Mouse (Mus musculus) heart, postnatal 25 days (tissue): Measurements from ENCODE around the gene Dchs1. TPM values are rescaled to one million over a fixed set of nuclear protein-coding genes. Genes with fewer than 3 reads are reported as not detected.

ENCODE experiments used
- DNase-seq: peaks from one replicate; pipeline ENCODE4 v3.0.0; 2022; ENCODE audit warnings: low spot score
- intact Hi-C: fragments of 180-260 bp; cut with DNase I; formaldehyde crosslinking; loops from one replicate; pipeline ENCODE4 v1.15.1; 2025
- total RNA-seq, 2 experiments: library from RNA; stranded (reverse); gene quantifications; 2 replicates each; pipeline ENCODE4 v1.2.3; 2021

Dchs1 gene
- total RNA-seq, result 10 to 100 TPM in 1 of 2 experiments, 1 to 10 TPM in 1; 9.1 to 10.6 TPM

DNA sequence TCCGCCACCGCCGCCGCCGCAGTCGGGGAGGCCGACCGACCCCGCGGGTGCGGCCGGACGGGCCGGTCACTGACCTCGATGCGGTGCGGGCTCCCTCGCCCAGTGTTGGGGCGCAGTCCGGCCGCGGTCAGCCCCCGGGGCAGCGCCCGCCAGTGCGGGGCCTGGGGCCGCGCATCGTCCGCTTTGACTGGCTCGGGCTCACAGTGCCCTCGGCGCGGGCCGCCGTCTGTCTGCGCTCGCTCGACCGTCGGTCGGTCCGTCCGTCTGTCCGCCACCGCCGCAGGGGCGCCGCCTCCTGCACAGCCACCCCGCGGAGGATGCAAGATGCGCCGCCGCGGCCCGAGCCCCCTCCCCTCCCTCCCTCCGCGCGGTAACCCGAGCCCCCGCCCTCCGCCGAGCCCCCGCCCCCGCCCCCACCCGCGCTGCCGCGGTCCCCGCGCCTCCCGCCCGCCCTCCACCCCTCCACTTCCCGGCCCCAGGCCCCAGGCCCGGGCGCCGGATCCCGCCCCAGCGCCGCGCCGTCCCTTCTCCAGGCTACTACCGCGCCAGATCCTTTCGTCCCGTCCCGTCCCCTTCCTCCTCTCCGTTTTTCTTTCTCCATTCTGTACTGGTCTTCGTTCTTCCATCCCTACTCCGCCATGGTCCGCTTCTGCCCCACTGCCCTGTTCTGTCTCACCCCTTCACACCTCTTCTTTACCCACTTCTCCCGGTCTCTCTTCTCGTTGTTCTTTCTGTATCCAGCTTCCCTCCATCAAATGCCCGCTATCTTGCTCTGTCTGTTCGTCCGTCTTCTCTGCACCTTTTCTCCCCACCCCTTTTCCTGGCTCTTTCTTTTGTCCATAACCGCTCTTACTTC is at the start of gene Dchs1:
Dchs1 (minus strand) TSS at position 370 of the 856 bp plus-strand sequence.
- DNase-seq, result no peak
- intact Hi-C loops, result no loop called here

DNA sequence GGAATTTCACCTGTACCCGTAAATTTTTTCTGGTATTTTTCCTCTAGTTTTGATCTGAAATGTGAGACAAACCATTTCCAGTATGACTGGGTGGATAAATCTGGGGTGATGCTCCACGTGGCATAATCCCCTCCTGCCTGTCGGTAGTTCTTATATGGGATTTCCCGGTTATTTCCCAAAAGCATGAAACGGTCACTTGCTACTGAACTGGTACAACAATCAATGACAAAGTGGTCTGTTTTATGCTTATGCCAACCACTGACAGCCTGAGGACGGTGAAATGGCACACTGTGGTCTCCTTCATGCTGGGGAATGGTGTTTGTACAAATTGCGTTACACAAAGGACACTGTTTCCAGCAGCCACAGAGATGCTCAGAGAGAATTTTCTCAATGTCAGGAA is 36.8 kb upstream of the Dchs1 start:
- DNase-seq, result no peak
- intact Hi-C loops, result no loop called here

DNA sequence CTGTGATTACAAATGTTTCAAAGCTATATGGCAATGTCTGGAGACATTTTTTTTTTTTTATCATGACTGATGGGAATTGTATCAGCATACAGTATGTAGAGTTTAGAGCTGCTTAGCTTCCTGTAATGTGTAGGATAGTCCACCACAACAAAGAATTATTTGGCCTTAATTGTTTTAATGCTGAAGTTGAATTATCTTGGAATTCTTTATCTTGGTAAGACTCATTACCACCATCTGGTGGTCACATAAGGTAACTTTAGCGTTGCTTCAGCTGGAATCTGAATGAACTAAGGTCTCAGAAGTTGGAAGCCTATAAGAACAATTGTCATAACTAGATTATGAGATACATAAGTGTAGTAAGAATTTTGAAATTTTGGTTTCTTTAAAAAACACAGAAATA is 31.0 kb upstream of the Dchs1 start:
- DNase-seq, result no peak
- intact Hi-C loops, result loop anchor here (1.0 to 2.0 kb wide), 2 partner anchors 92 to 166 kb away; no protein-coding TSS in a partner anchor

DNA sequence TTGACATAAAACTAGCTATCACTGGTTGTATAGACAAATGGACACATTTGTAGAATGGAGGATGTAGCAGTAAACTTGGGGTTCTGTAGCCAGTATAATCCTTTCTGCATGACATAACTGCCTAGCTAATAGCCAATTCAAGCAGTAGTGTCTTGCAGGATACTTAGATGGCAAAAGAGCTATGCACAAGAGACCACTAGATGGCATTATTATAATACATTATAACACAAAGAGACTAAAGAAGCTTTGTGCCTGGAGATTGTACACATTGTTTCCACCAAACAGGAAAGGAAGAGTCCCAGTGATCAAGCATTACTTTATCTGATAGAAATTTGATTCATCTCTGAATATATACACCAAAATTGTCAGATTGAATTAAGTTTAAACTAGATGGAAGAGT is 29.3 kb upstream of the Dchs1 start:
- intact Hi-C loops, result no loop called here
- no peak for DNase-seq

DNA sequence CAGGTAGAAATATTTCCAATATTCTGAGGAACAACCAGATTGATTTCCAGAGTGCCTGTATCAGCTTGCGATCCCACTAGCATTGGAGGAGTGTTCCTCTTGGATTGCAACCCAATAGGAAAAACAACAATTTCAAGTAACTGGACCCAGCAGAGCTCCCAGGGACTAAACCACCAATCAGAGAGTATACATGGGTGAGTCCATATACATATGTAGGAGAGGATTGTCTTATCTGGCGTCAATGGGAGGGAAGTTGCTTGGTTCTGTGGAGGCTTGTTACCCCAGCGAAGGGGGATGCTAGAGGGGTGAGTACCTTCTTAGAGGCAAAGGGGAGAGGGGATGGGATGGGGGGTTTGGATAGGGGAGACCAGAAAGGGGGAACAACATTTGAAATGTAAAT is 25.9 kb upstream of the Dchs1 start:
- intact Hi-C loops, result loop anchor here (5.0 kb wide), 2 partner anchors 171 to 261 kb away; partner anchors contain the start of genes Arfip2, Gm45799, Smpd1 and Timm10b
- no peak for DNase-seq

DNA sequence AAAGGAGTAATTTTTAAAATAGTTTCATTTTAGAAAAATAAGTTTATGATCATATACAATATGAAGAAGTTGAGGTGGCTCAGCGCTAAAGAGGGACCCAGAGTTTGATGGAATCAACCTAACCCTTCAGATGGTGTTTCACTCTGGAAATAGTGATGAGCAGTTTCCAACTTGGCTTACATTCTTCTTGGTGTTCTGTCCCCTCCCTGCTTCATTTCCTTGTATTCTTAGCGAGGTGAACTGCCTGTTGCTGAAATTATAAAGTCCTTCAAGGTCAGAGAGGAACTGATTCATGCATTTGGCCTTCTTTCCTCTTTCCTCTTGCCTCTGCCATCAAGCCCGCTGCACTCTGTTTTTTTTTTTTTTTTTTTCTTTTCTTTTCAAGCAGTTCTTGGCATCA is 25.1 kb upstream of the Dchs1 start:
- no peak for DNase-seq

DNA sequence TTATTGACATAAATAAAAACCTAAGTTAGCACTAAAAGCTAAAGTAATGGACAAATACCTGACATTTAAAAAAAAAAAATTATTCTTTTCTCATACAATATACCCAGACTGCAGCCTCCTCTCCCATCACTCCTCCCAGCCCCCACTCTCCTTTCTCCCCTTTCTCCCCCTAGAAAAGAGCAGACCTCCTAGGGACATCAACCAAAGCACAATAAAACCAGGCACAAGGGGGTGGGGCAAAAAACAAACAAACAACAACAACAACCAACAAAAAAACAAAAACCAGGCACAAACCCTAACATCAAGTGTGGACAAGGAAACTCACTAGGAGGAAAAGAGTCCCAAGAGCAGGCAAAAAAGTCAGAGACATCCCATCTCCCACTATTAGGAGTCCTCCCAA is 24.1 kb upstream of the Dchs1 start:
- DNase-seq, result no peak
- intact Hi-C loops, result loop anchor here (2.0 to 5.0 kb wide), 3 partner anchors 75 to 259 kb away; partner anchors contain the start of genes Arfip2, Gm45799, Ilk and Rrp8

More for the DNA sequence above, 25.1 kb upstream of the Dchs1 start:
- intact Hi-C loops, result loop anchor here (5.0 kb wide), 2 partner anchors 170 to 260 kb away; partner anchors contain the start of genes Arfip2, Gm45799, Smpd1 and Timm10b

DNA sequence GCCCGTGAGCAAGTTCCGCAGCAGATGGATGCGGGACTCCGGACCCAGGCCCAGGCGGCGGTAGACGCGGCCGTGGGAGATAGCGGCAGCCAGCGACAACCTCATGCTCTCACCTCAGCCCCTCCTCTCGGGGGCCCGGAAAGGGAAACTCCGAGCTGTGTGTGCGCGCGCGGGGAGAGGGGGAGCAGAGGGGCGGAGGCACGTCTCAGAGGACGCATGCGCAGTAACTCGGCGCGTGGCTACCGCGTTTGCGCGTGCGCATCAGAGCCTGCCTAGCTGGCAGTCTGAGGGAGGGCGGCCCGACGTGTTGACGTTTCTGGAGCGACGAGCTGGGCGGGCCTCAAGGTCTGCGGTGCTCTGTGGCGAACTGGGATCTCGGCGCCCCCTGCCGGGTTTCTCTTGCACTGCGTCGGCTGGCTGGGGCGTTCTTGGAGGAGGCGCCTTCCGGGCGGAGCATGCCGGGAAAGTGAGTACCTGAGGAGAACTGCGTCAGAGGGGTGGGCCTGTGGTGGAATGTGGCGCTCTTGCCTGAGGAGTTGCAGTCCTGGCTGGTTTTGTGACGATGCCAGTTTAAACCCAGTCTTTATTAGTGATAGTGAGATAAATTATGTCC is 23.5 kb upstream of the Dchs1 start, which contains the start of gene Mrpl17:
Mrpl17 (minus strand) TSS at position 223 of the 613 bp plus-strand sequence.
- intact Hi-C loops, result loop anchor here (2.0 to 5.0 kb wide), 3 partner anchors 74 to 259 kb away; partner anchors contain the start of genes Arfip2, Gm45799, Ilk and Rrp8
- DNase-seq, result peak; percentile 100

DNA sequence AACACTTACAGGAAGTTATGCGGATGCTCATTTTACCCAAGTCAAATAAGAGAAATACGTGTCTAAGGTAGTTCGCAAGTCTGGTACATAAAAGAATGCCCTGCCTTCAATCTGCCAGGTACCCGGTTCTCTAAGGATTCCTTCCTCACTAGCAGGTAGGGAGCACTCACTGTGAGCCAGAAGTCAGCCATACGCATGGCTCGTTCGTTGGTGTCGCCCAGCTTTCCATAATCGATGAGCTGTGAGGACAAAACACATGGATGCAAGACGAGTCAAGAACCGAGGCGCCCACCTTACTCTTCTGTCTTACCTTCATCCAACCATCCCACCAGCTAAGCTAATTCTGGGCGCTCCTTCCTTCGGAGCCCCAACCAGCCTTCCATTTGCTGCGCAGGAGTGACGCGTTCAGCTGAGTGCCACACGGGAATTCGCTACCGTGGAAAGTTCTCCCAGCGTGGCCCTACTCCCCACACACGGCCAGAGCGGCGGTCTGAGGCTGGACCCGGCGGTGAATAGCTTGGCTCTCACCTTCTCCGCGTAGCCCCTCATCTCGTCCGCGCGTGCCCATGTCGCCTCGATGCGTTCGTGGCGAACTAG is 22.9 kb upstream of the Dchs1 start:
- DNase-seq, result no peak
- intact Hi-C loops, result loop anchor here (2.0 to 5.0 kb wide), 3 partner anchors 74 to 258 kb away; partner anchors contain the start of genes Arfip2, Gm45799, Ilk and Rrp8

DNA sequence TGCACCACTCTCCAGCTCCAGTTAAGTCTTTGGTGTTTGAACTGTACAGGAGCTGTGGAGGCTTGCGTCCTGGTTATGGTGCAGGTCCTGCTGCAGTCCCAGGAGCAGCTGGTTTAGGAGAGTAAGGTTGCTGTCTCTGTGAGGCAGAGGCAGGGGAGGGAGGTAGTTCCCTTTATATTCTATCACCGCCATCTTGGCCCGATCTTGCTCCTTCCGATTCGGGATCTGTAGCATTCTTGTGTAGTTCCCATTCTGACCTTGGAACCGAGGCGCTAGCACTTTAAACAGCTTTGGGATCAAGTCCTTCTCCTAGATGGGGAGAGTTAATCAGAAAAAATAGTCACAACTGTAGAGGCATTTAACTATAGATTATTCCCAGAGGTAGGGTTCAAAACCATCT is 22.4 kb upstream of the Dchs1 start:
- no peak for DNase-seq
- intact Hi-C loops, result loop anchor here (2.0 to 5.0 kb wide), 5 partner anchors 17 to 258 kb away; partner anchors contain the start of genes Arfip2, Gm45799, Ilk and Rrp8

DNA sequence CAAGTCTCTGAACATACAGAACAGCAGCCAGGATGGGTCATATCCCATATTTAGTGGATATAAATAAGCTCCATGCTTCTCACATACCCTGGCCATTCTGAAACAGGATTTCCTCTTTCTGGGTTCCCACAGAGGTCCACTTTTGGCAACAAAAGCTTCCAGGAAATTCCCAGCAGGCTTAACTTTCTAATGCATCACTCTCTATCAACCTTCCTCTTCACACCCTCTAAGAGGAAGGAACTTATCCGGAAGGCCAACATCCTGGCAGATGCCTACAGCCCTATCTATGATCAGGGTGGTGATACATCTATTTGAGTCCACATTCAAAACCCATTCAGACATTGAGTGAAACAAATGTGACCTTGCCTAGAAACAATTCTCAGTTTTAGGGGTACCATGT is 20.9 kb upstream of the Dchs1 start:
- intact Hi-C loops, result loop anchor here (2.0 kb wide), 2 partner anchors 16 to 30 kb away; no protein-coding TSS in a partner anchor
- DNase-seq, result no peak

DNA sequence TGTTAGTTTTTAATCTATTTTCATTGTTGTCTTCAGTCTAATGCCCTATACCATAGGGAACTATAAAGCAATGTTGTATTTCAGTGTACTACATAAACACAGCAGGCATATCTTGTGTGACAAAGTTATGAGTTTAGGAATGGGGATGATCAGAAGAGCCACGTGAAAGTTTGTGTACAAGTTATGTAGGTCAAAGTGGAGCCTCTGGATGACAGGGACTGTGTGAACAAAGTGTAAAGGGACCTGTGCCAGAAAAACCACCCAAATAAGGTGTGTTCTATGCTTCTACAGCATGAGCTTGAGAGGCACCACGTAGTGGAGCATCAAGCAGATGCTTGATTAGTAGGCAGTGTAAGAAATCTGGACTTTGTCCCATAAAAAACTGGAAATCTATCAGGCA is 19.3 kb upstream of the Dchs1 start:
- no peak for DNase-seq
- intact Hi-C loops, result no loop called here

DNA sequence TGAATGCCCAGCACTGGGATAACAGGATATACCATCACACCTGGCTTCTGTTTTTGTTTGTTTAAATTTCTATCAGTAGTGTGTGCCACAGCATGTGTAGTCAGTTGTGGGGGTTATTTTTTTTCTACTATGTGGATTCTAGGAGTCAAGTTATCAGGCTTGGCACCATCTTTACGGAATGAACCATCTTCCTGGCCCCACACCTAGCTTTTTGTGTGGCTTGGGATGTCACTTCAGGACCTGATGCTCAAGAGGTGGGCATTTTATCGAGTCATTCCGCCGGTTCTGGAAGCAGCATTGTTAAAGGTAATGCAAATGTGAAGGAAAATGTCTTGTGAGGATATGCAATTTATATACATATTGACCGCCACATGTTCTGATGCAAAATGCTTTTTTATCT is 18.7 kb upstream of the Dchs1 start:
- intact Hi-C loops, result no loop called here

DNA sequence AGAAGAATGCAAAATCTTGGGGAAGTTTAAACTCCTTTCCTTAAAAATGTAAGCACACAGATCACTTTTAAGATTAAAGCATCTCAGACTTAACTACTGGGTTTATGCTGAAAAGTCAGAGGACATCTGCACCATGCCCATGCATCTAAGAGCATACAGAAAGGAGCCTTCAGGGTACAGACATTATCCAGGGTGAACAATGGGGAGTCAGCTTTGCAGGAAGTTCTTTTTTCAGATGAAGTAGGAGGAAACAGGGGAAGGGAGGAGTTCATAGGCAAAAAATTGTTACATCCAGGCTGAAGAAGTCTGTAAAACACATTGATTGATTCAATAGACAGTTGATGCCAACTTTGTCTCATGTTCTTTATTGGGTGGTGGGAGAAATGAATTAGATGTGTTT is 16.0 kb upstream of the Dchs1 start:
- no peak for DNase-seq
- intact Hi-C loops, result no loop called here

More for the DNA sequence above, 18.7 kb upstream of the Dchs1 start:
- no peak for DNase-seq

DNA sequence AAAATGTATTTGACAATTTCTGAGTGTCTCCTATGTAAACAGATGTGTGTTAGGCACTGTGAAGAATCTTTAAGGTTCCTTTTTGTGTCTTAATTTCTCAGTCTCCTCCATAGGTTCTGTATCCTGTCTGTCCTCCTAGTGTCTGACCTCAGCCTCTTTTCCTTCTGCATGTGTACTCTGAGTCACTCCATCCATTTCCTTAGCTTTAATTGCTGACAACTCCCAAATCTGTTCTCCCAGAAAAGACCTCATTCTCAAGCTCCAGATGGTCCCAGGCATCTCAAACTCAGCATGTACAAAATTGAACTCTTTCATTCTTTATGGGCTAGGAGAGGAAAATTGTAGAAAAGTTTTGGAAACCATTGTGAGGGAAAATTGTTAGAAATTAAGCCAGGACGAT is 15.3 kb upstream of the Dchs1 start:
- no peak for DNase-seq
- intact Hi-C loops, result no loop called here

DNA sequence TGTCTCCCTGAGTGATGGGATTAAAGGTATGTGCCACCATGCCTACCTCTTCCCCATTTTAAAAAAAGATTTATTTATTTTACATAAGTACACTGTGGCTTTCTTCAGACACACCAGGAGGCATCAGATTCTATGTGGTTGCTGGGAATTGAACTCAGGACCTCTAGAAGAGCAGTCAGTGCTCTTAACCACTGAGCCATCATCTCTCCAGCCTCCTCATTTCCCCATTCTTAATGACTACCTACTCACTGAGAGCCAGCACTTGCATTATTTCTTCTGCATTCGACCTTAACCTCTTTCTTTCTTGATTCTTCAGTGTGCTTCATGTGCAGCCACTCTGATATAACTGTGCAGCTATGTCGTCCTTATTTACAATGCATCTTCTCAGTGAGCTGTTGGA is 14.9 kb upstream of the Dchs1 start:
- no peak for DNase-seq
- intact Hi-C loops, result no loop called here

DNA sequence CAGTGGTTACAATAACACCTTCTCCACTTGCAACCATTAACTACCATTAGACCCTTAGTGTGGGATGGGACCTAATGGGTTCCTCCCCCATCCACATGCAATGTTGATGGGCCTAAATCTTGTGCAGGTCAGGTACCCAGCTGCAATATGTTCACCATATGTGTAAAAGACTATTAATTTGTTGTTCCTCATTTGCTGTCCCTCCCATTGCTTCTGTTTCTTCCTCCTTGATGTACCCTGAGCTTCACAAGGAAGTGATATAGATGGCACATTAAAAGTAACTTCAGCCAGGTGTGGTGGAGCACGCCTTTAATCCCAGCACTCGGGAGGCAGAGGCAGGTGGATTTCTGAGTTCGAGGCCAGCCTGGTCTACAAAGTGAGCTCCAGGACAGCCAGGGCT is 9.5 kb upstream of the Dchs1 start:
- intact Hi-C loops, result loop anchor here (10.0 kb wide), 1 partner anchor 52 kb away; the partner anchor contains the start of gene Taf10
- DNase-seq, result no peak

DNA sequence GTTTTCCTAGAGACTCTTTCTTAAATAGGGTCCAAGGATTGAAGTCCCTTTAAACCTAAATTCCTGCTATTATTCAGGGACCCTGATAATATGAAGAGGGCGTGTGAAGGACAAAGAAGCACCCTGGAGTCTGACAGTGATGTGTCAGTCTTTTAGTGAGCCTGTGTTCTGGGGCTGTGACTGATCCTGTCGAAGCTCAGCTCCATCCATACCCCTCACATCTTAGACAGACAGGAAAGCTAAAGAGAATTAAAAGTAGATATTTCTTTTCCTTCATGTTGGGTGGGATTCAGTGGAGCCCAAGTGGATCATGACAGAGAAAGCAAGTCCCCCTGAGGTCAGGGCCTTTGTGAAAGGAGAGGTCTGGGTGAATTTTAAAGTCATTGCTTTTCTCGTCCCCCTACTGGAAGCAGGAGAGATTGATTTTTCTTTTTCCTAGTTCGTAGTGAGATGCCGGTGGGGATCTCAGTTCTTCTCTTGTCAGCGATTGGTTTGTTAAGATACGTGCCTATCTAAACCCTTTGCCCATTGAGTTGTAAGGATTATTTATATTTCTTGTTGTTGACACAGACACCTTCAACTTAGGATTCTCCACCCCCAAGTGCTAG is 8.4 kb upstream of the Dchs1 start:
- DNase-seq, result no peak
- intact Hi-C loops, result loop anchor here (10.0 kb wide), 1 partner anchor 51 kb away; the partner anchor contains the start of gene Taf10

DNA sequence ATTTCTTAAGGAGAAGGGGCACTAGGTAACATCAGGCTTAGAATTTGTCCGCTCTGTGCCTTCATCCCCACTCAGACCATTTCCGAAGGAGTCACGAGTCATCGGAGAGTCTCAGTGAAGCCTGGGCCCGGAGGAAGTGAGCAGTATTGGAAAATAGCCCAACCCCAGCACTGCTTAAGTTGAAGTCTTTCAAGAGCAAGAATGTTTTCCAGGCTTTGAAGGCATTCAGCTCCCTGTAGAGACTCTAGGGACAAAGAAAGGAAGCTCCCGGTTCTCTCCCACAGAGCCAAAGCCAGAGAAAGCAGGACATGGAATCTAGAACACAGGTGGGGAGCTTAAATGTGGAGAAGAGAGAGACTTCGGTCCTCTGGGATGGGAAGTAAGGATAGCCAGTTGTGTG is 6.2 kb upstream of the Dchs1 start:
- no peak for DNase-seq
- intact Hi-C loops, result loop anchor here (2.0 to 10.0 kb wide), 2 partner anchors 15 to 49 kb away; partner anchors contain the start of gene Taf10
